Mouse (Mus musculus): ENCODE measurements around the gene Cacna1e.

Cacna1e gene

GRCm38 (mm10) chr1:154622666-154623653 lies 261.3 kb downstream of the Cacna1e start:
- no peak for DNase-seq (ENCODE audit: low spot score)

- DNase-seq (ENCODE audit: low spot score), result no peak
Observed at GRCm38 (mm10) chr1:154617743-154618455, 266.4 kb downstream of the Cacna1e start.

GRCm38 (mm10) chr1:154615759-154616158 lies 268.5 kb downstream of the Cacna1e start:
- DNase-seq (ENCODE audit: low spot score), result no peak

- DNase-seq (ENCODE audit: low spot score), result no peak
Observed at GRCm38 (mm10) chr1:154608516-154608915, 275.8 kb downstream of the Cacna1e start.

GRCm38 (mm10) chr1:154607406-154607805 lies 276.9 kb downstream of the Cacna1e start:
- DNase-seq (ENCODE audit: low spot score), result no peak

GRCm38 (mm10) chr1:154605601-154606000 lies 278.7 kb downstream of the Cacna1e start:
- DNase-seq (ENCODE audit: low spot score), result no peak

- DNase-seq (ENCODE audit: low spot score), result no peak
Observed at GRCm38 (mm10) chr1:154603781-154604180, 280.5 kb downstream of the Cacna1e start.

GRCm38 (mm10) chr1:154602531-154602930 lies 281.8 kb downstream of the Cacna1e start:
- no peak for DNase-seq (ENCODE audit: low spot score)

- no peak for DNase-seq (ENCODE audit: low spot score)
Observed at GRCm38 (mm10) chr1:154582516-154582915, 301.8 kb downstream of the Cacna1e start.

GRCm38 (mm10) chr1:154579929-154580328 lies 304.4 kb downstream of the Cacna1e start:
- DNase-seq (ENCODE audit: low spot score), result no peak

GRCm38 (mm10) chr1:154578748-154579147 lies 305.6 kb downstream of the Cacna1e start:
- DNase-seq (ENCODE audit: low spot score), result no peak

GRCm38 (mm10) chr1:154576418-154576817 lies 307.9 kb downstream of the Cacna1e start:
- DNase-seq (ENCODE audit: low spot score), result no peak

GRCm38 (mm10) chr1:154566026-154566425 lies 318.3 kb downstream of the Cacna1e start:
- no peak for DNase-seq (ENCODE audit: low spot score)

GRCm38 (mm10) chr1:154555811-154556210 lies 328.5 kb downstream of the Cacna1e start:
- no peak for DNase-seq (ENCODE audit: low spot score)

- DNase-seq (ENCODE audit: low spot score), result no peak
Observed at GRCm38 (mm10) chr1:154553132-154553531, 331.2 kb downstream of the Cacna1e start.

GRCm38 (mm10) chr1:154537445-154537844 lies 346.9 kb downstream of the Cacna1e start:
- no peak for DNase-seq (ENCODE audit: low spot score)

GRCm38 (mm10) chr1:154536763-154537162 lies 347.5 kb downstream of the Cacna1e start:
- no peak for DNase-seq (ENCODE audit: low spot score)

- DNase-seq (ENCODE audit: low spot score), result no peak
Observed at GRCm38 (mm10) chr1:154532987-154533940, 351.0 kb downstream of the Cacna1e start.

GRCm38 (mm10) chr1:154529666-154530065 lies 354.6 kb downstream of the Cacna1e start:
- no peak for DNase-seq (ENCODE audit: low spot score)

GRCm38 (mm10) chr1:154528803-154529202 lies 355.5 kb downstream of the Cacna1e start:
- DNase-seq (ENCODE audit: low spot score), result no peak

- DNase-seq (ENCODE audit: low spot score), result no peak
Observed at GRCm38 (mm10) chr1:154520715-154521114, 363.6 kb downstream of the Cacna1e start.

- no peak for DNase-seq (ENCODE audit: low spot score)
Observed at GRCm38 (mm10) chr1:154515350-154515749, 369.0 kb downstream of the Cacna1e start.

Measured in testis, postnatal 14 days (tissue).